Mouse (Mus musculus) lung, embryonic 15.5 days (tissue): ENCODE data around the gene Cd72. TPM values are rescaled to one million over a fixed set of nuclear protein-coding genes. Genes with fewer than 3 reads are reported as not detected.

ENCODE experiments used
- ATAC-seq: fragments of 200-750 bp; cut with Nextera tagmentation; 2 replicates; pipeline ENCODE4 v1.8.0; 2017; ENCODE audit warnings: moderate number of reproducible peaks, borderline replicate concordance; ENCODE audit not compliant: low FRiP score, low TSS enrichment; ENCODE audit errors: extremely low read depth
- H3K27ac ChIP-seq: fragments of 300-500 bp; sonication (generic); 2 replicates; pipeline ENCODE4 v1.5.1; 2015; ENCODE audit warnings: moderate library complexity, mild to moderate bottlenecking, inconsistent platforms
- H3K27me3 ChIP-seq: fragments of 300-500 bp; sonication (generic); 2 replicates; pipeline ENCODE4 v1.6.1; 2015; ENCODE audit warnings: inconsistent platforms
- H3K36me3 ChIP-seq: fragments of 300-500 bp; sonication (generic); 2 replicates; pipeline ENCODE4 v1.6.1; 2015; ENCODE audit warnings: inconsistent platforms
- H3K4me1 ChIP-seq: fragments of 300-500 bp; sonication (generic); 2 replicates; pipeline ENCODE4 v1.6.1; 2015; ENCODE audit warnings: inconsistent platforms
- H3K4me2 ChIP-seq: fragments of 300-500 bp; sonication (generic); 2 replicates; pipeline ENCODE4 v1.6.1; 2015; ENCODE audit warnings: inconsistent platforms, mild to moderate bottlenecking, moderate library complexity
- H3K4me3 ChIP-seq: fragments of 300-500 bp; sonication (generic); 2 replicates; pipeline ENCODE4 v1.5.1; 2015; ENCODE audit warnings: mild to moderate bottlenecking, inconsistent platforms
- H3K9ac ChIP-seq: fragments of 300-500 bp; sonication (generic); 2 replicates; pipeline ENCODE4 v1.6.1; 2015; ENCODE audit warnings: inconsistent platforms
- H3K9me3 ChIP-seq: fragments of 300-500 bp; sonication (generic); 2 replicates; pipeline ENCODE4 v1.6.1; 2016; ENCODE audit warnings: inconsistent platforms
- WGBS: fragments of 180-500 bp; shearing (Covaris S2); methylation state at CpG from one replicate; pipeline ENCODE4 v1.1.7; 2015; 5-methylcytosine and 5-hydroxymethylcytosine counted together
- polyA plus RNA-seq: library from polyadenylated mRNA; unstranded; fragments of >200 nt; fragmentation: Nextera tagmentation; extraction: Ambion mirVana; gene quantifications from 2 replicates; pipeline ENCODE4 v1.2.1, GENCODE M21; 2015

The Cd72 gene
- polyA plus RNA-seq, 1 experiment from 2014 or later: 3.1 TPM

DNA sequence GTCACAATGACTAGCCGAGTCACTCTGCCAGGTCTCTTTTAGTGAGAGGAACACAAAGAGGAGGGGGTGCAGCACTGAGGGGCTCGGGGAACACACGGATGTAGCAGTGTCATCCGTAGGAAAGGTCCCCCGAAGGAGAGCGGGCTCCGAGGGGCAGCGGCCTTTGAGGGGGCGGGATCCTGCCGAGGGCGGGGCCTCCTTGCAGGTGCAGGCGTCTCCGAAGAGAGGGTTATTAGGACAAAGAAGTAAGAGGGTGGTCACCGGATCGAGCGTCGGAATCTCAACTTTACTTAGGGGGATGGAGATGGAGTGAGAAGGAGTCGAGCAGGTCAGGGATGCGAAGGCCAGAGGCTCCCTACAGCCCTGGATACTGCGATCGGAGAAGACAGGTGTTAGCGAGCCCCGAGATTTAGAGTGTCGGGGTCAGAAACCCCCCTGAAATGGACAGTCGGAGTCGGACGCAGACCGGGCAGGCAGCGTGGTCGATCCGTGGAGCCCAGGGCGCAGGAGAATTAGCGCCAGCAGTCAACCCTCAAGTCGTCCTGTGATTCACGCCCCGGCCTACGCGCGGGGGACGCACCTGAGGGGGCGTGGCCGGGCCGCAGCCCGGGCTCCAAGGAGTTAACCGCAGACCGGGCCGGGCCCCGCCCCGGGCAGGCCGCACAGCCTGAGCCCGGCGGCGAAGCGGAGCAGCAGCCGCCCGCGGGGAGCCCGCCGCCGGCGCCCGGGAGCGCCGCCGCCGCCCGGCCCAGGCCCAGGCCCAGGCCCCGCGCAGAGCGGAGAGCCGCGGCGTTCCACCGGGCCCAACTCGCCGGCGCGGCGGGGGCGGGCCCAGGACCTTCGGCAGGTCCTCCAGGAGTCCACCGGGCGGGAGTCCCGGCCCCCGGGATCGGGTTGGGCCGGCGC lies 11.7 kb downstream of the Cd72 start:
- Histone ChIP-seq H3K36me3 (peaks cover 27% of the 10 kb centered on the region), H3K4me3 (peak overlapping the region; percentile 94), H3K27ac (peak overlapping the region; percentile 96), H3K9me3 (no peaks in the 10 kb centered on the region), H3K9ac (peak overlapping the region; percentile 91), H3K4me2 (peak overlapping the region; percentile 98), H3K27me3 (no peaks in the 10 kb centered on the region), H3K4me1 (peaks cover 13% of the 10 kb centered on the region)
- WGBS: under 1% methylated on average over 85 of the region's 88 CpGs
- peak; percentile 72 for ATAC-seq

DNA sequence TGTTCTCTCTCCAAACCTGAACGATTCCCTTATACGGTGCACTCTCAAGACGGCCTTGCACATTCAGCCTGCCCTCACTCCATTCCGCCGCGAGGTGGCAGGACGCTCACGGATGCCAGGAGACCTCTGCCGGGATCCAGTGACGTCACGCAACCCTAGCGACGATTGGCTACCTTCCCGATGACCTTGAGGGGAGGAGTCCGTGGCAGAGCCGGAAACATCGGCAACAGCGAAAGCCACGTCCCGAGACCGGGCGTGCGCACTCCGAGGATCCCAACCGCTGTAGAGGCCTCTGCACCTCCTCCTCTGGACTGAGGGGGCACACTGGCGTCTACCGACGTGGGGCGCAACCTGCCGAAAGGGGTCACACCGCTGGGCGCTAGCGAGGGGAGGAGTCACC lies 12.4 kb downstream of the Cd72 start:
- H3K4me2 ChIP-seq: peak overlapping the region; percentile 98
- H3K4me3 ChIP-seq: peak overlapping the region; percentile 94
- peak overlapping the region; percentile 91 for H3K9ac ChIP-seq
- ATAC-seq: peak; percentile 94
- WGBS: under 1% methylated on average over 33 of the region's 33 CpGs
- H3K9me3 ChIP-seq: no peaks in the 10 kb centered on the region
- peaks cover 21% of the 10 kb centered on the region for H3K36me3 ChIP-seq
- H3K27ac ChIP-seq: peak overlapping the region; percentile 96
- H3K4me1 ChIP-seq: peaks cover 13% of the 10 kb centered on the region
- H3K27me3 ChIP-seq: no peaks in the 10 kb centered on the region

DNA sequence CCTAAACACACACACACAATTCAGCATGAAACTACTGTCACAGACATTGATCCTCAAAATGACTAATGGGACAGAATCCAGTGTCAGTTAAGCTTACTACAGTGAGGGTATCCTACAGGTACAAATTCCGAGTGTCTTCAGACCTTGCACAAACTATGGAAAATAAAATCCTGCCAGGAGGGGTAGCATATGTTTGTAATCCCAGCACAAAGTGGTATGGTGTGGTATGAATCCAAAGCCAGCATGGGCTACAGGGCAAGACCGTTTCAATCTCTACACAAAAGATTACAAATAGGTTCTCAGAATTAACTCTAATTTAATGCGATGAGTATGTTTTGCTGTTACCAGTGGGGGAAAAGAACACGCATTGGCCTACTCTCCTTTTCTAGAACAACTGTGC lies 12.8 kb downstream of the Cd72 start, which contains the start of gene Tesk1:
TSS of gene Tesk1 (plus strand) at position 301 of the 400 bp plus-strand sequence.
- peaks cover 17% of the 10 kb centered on the region for H3K36me3 ChIP-seq
- WGBS: 22% methylated on average over 4 of the region's 4 CpGs
- H3K4me1 ChIP-seq: peaks cover 13% of the 10 kb centered on the region
- H3K27me3 ChIP-seq: no peaks in the 10 kb centered on the region
- peak within 1 kb of the TSS; percentile 94 for H3K4me3 ChIP-seq
- H3K9ac ChIP-seq: peak within 1 kb of the TSS; percentile 91
- H3K4me2 ChIP-seq: peak within 1 kb of the TSS; percentile 98
- no peaks in the 10 kb centered on the region for H3K9me3 ChIP-seq
- no peak for ATAC-seq
- H3K27ac ChIP-seq: peak within 1 kb of the TSS; percentile 96

DNA sequence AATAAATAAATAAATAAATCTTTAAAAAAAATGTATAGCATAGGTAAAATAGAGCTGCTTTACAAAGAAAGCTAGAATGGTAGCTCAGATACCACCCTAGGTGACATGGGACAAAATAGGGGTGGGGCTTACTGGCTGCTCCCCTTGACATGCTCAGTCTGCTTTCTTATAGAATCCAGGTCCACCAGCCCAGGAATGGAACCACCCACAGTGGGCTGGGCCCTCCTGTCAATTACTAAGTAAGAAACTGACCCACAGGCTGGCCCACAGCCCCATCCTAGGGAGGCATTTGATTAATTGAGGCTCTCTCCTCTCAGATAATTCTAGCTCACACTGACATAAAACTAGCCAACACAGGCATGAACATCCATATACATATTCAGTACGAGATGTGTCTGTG lies 21.6 kb downstream of the Cd72 start:
- H3K9ac ChIP-seq: no peak overlapping the region
- H3K4me1 ChIP-seq: peaks cover 13% of the 10 kb centered on the region
- 75% methylated on average over 1 of the region's 1 CpGs for WGBS
- H3K9me3 ChIP-seq: no peaks in the 10 kb centered on the region
- H3K36me3 ChIP-seq: no peaks in the 10 kb centered on the region
- ATAC-seq: no peak
- no peak overlapping the region for H3K4me3 ChIP-seq
- H3K27ac ChIP-seq: no peak overlapping the region
- H3K4me2 ChIP-seq: no peak overlapping the region
- H3K27me3 ChIP-seq: 0 out of 2 replicates have a peak, but pooled peaks cover 7% of the 10 kb centered on the region

DNA sequence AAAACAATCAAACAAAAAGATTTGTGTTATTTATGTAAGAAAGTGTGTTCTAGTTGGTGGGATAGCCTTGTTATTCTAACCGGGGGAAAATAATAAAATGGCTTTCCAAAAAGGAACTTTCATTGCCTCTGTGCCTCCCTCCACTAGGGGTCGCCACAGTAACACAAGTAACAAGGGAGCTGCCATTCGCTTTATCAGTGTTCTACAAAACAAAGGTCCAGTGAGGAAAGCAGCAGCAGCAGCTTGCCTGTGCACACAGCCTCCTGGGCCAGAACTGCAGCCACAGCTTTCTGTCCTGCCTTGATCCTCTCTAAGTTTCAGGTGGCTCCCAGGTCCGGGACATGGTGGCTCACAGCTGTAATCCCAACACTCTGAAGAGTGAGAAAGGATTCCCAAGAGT lies 22.7 kb downstream of the Cd72 start:
- no peaks in the 10 kb centered on the region for H3K9me3 ChIP-seq
- WGBS: 5% methylated on average over 4 of the region's 4 CpGs
- no peak overlapping the region for H3K4me2 ChIP-seq
- peaks cover 18% of the 10 kb centered on the region for H3K4me1 ChIP-seq
- H3K27me3 ChIP-seq: peaks cover 19% of the 10 kb centered on the region
- H3K36me3 ChIP-seq: peaks cover 1% of the 10 kb centered on the region; the same call in 1 of the 2 replicates
- ATAC-seq: no peak
- H3K9ac ChIP-seq: no peak overlapping the region
- peak overlapping the region; percentile 56; the same call in 1 of the 2 replicates for H3K27ac ChIP-seq
- no peak overlapping the region for H3K4me3 ChIP-seq

DNA sequence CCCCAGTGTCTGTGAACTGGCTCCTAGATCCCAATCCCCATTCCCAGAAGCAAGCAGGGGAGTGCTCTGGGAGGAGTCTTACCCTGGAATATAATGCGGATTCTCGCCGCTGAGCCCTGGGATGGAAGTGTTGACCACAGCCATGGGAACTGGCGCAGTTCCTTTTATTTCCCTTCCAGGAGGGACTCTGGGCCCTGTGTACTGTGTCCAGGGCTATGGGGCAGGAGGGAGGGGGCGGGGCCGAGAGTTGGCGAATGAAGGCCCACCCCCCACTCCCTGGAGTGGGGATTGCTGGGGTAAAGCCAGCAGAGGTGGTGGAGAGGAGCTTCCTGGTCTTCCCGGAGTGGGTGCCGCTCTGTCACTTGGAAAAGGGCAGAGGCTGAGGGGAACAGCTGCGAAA lies 25.5 kb downstream of the Cd72 start, which contains the start of gene Fam166b:
TSS of gene Fam166b (minus strand) at position 189 of the 400 bp plus-strand sequence.
- H3K4me3 ChIP-seq: no peak within 1 kb of the TSS
- H3K9ac ChIP-seq: no peak within 1 kb of the TSS
- H3K4me2 ChIP-seq: peak within 1 kb of the TSS; percentile 41; the same call in 1 of the 2 replicates
- peaks cover 25% of the 10 kb centered on the region for H3K27me3 ChIP-seq
- ATAC-seq: peak; percentile 19; the same call in 1 of the 2 replicates
- H3K9me3 ChIP-seq: no peaks in the 10 kb centered on the region
- peaks cover 18% of the 10 kb centered on the region for H3K36me3 ChIP-seq
- 9% methylated on average over 10 of the region's 10 CpGs for WGBS
- no peak within 1 kb of the TSS for H3K27ac ChIP-seq
- peaks cover 28% of the 10 kb centered on the region for H3K4me1 ChIP-seq

DNA sequence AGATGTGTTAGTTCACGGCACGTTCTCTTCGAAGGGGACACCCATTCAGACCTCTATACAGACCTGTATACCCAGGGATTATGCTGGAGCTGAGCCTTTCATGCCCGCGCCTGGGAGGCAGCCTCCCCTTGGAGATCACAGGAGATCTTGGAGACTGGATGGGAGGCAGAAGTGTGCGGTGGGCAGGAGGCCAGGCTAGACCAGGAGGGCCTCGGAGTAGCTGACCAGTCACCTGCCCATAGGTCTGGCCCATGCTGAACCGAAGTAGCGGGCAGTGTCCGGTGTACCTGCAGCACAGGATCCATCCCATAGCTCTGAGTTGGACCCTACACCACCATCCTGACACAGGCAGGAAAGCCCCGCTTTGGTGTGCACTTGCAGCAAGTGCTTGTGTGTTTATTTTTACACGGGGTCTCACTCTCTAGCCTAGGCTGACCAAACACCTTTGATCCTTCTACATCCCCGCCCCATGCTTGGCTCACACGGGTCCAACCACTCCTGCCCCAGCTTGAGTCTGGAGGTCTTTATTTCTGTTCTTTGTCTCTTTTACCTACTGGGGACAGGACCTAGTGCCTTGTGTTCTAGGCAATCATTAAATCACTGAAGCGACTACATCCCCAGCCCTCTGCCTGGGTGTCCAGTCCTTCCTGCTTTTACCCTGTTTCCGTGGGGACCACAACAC lies 26.1 kb downstream of the Cd72 start:
- peaks cover 24% of the 10 kb centered on the region for H3K36me3 ChIP-seq
- H3K4me3 ChIP-seq: no peak overlapping the region
- no peak overlapping the region for H3K9ac ChIP-seq
- H3K27ac ChIP-seq: no peak overlapping the region
- peaks cover 25% of the 10 kb centered on the region for H3K27me3 ChIP-seq
- H3K4me2 ChIP-seq: no peak overlapping the region
- ATAC-seq: no peak
- H3K9me3 ChIP-seq: no peaks in the 10 kb centered on the region
- peaks cover 28% of the 10 kb centered on the region for H3K4me1 ChIP-seq
- 32% methylated on average over 16 of the region's 16 CpGs for WGBS

DNA sequence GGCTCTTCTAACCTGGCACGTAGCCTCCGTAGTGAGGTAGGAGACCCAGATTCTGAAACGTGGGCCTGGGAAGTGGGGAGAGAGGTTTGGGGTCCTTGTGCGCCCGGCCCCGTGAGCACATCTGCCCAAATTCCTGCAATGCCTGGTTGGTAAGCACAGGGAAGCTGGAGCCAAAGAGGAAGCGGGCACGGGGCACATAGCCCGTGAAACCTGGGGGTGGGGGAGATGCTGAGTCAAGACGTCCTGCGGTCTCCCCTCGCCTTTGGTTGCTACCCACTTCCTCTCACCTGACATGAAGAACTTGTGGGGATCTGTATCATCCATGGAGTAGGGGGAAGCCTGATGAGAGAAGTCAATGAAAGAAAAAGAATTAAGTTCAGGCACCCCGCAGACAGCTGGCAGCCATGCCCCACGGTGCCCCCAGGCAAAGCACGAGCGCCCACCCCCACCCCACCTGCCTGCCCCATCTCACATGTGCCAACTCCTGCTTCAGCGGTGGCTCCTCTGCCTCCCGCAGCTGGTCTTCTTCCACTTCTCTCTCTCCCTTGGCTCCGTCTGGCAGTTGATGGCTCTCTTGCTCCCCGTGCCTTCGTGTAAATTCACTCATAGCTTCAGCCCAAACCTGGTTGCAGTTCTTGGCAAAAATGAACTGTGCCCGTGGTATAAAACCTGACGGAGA lies 26.8 kb downstream of the Cd72 start:
- no peak overlapping the region for H3K27ac ChIP-seq
- H3K4me2 ChIP-seq: no peak overlapping the region
- H3K4me3 ChIP-seq: no peak overlapping the region
- ATAC-seq: no peak
- peaks cover 28% of the 10 kb centered on the region for H3K4me1 ChIP-seq
- peaks cover 25% of the 10 kb centered on the region for H3K27me3 ChIP-seq
- no peak overlapping the region for H3K9ac ChIP-seq
- 29% methylated on average over 23 of the region's 23 CpGs for WGBS
- peaks cover 30% of the 10 kb centered on the region for H3K36me3 ChIP-seq
- H3K9me3 ChIP-seq: no peaks in the 10 kb centered on the region

DNA sequence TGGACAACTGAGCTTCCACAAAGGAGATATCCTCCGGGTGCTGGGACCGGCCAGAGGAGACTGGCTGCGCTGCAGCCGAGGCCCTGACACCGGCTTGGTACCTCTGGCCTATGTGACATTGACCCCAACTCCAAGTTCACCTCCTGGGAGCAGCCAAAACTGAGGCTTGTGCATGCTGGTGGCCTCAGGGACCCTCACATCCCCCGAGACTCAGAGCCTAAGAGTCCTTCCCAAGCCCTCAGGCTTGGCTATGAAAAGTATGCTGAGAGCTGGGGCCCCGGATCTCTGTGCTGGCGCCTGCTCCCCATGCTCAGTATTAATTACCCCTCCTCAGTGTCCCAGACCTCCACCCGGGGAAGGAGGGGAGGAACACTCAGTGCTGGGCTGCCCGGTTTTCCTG lies 27.9 kb downstream of the Cd72 start:
- WGBS: 58% methylated on average over 10 of the region's 10 CpGs

DNA sequence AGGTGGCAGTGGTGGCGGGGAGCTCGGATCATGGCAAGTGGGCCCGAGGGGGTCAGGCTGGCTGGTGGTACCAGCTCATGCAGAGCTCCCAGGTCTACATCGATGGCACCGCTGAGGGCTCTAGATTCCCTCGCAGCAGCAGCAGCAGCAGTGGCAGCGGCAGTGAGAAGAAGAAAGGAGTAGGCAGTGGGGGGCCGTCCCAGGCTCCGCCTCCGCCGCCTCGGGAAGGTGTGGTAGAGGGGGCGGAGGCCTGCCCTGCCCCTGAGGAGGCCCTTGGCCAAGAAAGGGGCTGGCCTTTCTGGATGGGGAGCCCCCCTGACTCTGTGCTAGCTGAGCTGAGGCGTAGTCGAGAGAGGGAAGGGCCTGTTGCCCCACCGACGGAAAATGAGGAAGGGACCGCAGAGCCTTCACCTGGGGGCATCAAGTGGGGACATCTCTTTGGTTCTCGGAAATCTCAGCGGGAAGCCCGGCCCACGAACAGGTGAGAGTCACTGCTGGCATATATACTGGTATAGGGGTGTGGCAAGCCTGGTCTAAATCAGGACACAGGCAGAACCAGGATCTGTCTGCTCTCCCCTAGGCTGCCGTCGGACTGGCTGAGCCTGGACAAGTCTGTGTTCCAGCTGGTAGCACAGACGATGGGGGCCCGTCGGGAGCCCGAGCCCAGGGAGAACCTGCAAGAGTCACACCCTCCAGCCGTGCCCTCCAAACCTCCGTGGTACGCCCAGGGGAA lies 28.6 kb downstream of the Cd72 start:
- peaks cover 28% of the 10 kb centered on the region for H3K4me1 ChIP-seq
- no peaks in the 10 kb centered on the region for H3K9me3 ChIP-seq
- ATAC-seq: peak; percentile 50; the same call in 1 of the 2 replicates
- H3K4me3 ChIP-seq: no peak overlapping the region
- no peak overlapping the region for H3K27ac ChIP-seq
- peaks cover 25% of the 10 kb centered on the region for H3K27me3 ChIP-seq
- H3K9ac ChIP-seq: no peak overlapping the region
- peaks cover 44% of the 10 kb centered on the region for H3K36me3 ChIP-seq
- peak overlapping the region; percentile 27 for H3K4me2 ChIP-seq
- WGBS: 35% methylated on average over 31 of the region's 31 CpGs

More for the DNA sequence above, 27.9 kb downstream of the Cd72 start:
- Histone ChIP-seq H3K9me3 (no peaks in the 10 kb centered on the region), H3K4me3 (no peak overlapping the region), H3K4me2 (no peak overlapping the region), H3K4me1 (peaks cover 28% of the 10 kb centered on the region), H3K27me3 (peaks cover 25% of the 10 kb centered on the region), H3K9ac (no peak overlapping the region), H3K27ac (no peak overlapping the region), H3K36me3 (peaks cover 41% of the 10 kb centered on the region)
- ATAC-seq: no peak

DNA sequence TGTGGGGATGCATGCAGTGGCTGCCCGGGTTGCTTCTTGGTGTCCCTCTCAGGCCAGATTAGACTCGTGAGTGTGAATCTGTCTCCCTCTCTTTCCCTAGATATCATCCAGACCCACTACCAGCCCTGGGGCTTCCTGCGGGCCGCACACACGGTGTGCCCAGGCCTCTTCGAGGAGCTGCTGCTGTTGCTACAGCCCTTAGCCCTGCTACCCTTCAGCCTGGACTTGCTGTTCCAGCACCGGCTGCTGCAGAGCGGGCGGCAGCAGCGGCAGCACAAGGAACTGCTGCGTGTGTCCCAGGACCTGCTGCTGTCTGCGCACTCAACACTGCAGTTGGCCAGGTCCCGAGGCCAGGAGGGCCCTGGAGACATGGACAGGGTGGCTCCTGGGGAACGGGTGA lies 29.2 kb downstream of the Cd72 start:
- no peaks in the 10 kb centered on the region for H3K9me3 ChIP-seq
- 39% methylated on average over 14 of the region's 14 CpGs for WGBS
- peaks cover 29% of the 10 kb centered on the region for H3K4me1 ChIP-seq
- H3K4me3 ChIP-seq: no peak overlapping the region
- peak overlapping the region; percentile 27 for H3K4me2 ChIP-seq
- ATAC-seq: no peak
- no peak overlapping the region for H3K27ac ChIP-seq
- H3K27me3 ChIP-seq: peaks cover 25% of the 10 kb centered on the region
- no peak overlapping the region for H3K9ac ChIP-seq
- H3K36me3 ChIP-seq: peaks cover 44% of the 10 kb centered on the region
